Mouse (Mus musculus) adipose tissue, adult 10 weeks (tissue): Measurements from ENCODE around the gene Ndufb2. TPM values are rescaled to one million over a fixed set of nuclear protein-coding genes. Genes with fewer than 3 reads are reported as not detected.

ENCODE experiments used
- polyA plus RNA-seq: library from polyadenylated mRNA; stranded (reverse); fragments of 350-450 nt; fragmentation: Illumina TruSeq; extraction: RNeasy Lipid Tissue Mini Kit (QIAGEN cat#74804); gene quantifications from one replicate; pipeline ENCODE4 v1.2.3, GENCODE M21; 2014; ENCODE audit warnings: low read depth, low replicate concordance

Gene Ndufb2
- 146 TPM for polyA plus RNA-seq

GRCm38 (mm10) chr6:39592401-39593214, at the start of gene Ndufb2:
Ndufb2 (plus strand) TSS chr6:39592574.

GRCm38 (mm10) chr6:39557723-39558261, 34.6 kb upstream of the Ndufb2 start, which contains the start of gene Dennd2a:
Dennd2a (minus strand) TSS chr6:39557867.

GRCm38 (mm10) chr6:39573791-39574554, 18.4 kb upstream of the Ndufb2 start, which contains the start of gene Adck2:
Adck2 (plus strand) TSS chr6:39573873.

GRCm38 (mm10) chr6:39585517-39585916, 6.9 kb upstream of the Ndufb2 start, which contains the start of gene Gm42420:
Gm42420 (plus strand) TSS chr6:39585753.

Other genes with a start within 250 kb of the Ndufb2 start
- gene Slc37a3, start 214.9 kb upstream of the Ndufb2 start, polyA plus RNA-seq = 50.2 TPM
- gene Rab19, start 211.4 kb upstream of the Ndufb2 start, polyA plus RNA-seq = 4.7 TPM
- 139 TPM for gene Mkrn1, start 172.1 kb upstream of the Ndufb2 start, polyA plus RNA-seq
- 9.9 TPM for gene Dennd2a, start 34.7 kb upstream of the Ndufb2 start, polyA plus RNA-seq
- 24.0 TPM for gene Adck2, start 18.7 kb upstream of the Ndufb2 start, polyA plus RNA-seq
- not detected for gene Gm42420, start 6.8 kb upstream of the Ndufb2 start, polyA plus RNA-seq
- gene Braf, start 132.9 kb downstream of the Ndufb2 start, polyA plus RNA-seq = 15.1 TPM
- gene Mrps33, start 218.4 kb downstream of the Ndufb2 start, polyA plus RNA-seq = 69.6 TPM